ENCODE assay signal across 8 mouse cellular contexts in genomic region chr11:79686501-79687121, GRCm38 (mm10).
A peak's percentile ranks its signal among the peaks of the same experiment; 100 is the strongest.
DNase-seq lines count a peak whose midpoint lies in the region; ATAC-seq lines count a peak whose summit lies in the region.

No protein-coding gene starts in this region.

- no peaks in the 10 kb centered on the region for H3K9me3 ChIP-seq in intestine, embryonic 15.5 days
- H3K9me3 ChIP-seq in midbrain, embryonic 11.5 days (ENCODE audit: control insufficient read depth, low read length), result no peaks in the 10 kb centered on the region

- H3K9ac ChIP-seq in intestine, embryonic 15.5 days, result no peak overlapping the region
- no peak overlapping the region for H3K9ac ChIP-seq in midbrain, embryonic 11.5 days (ENCODE audit: low read length)

- WGBS in intestine, embryonic 15.5 days, result 62% methylated on average over 26 of the region's 26 CpGs
- 68% methylated on average over 26 of the region's 26 CpGs for WGBS in midbrain, embryonic 11.5 days

- peak; percentile 95 for ATAC-seq in common myeloid progenitor, adult 5-6 weeks (replicated peaks; ENCODE audit: low read depth, poor library complexity, severe bottlenecking)
- peak; percentile 66 for ATAC-seq in intestine, embryonic 15.5 days
- peak; percentile 61 for ATAC-seq in midbrain, embryonic 11.5 days (ENCODE audit: low FRiP score)

- H3K4me1 ChIP-seq in intestine, embryonic 15.5 days (replicated peaks), result no peaks in the 10 kb centered on the region
- no peaks in the 10 kb centered on the region for H3K4me1 ChIP-seq in midbrain, embryonic 11.5 days (ENCODE audit: control insufficient read depth, insufficient read depth, low read length)

- H3K36me3 ChIP-seq in intestine, embryonic 15.5 days, result no peaks in the 10 kb centered on the region
- H3K36me3 ChIP-seq in midbrain, embryonic 11.5 days (ENCODE audit: control insufficient read depth, insufficient read depth, low read length), result peaks cover 8% of the 10 kb centered on the region

- H3K4me3 ChIP-seq in intestine, embryonic 15.5 days (replicated peaks), result no peak overlapping the region
- no peak overlapping the region for H3K4me3 ChIP-seq in midbrain, embryonic 11.5 days (ENCODE audit: low read depth, low read length)

- H3K27ac ChIP-seq in intestine, embryonic 15.5 days, result no peak overlapping the region
- no peak overlapping the region for H3K27ac ChIP-seq in midbrain, embryonic 11.5 days (ENCODE audit: low read depth, low read length)

- H3K4me2 ChIP-seq in intestine, embryonic 15.5 days (replicated peaks), result no peak overlapping the region
- no peak overlapping the region for H3K4me2 ChIP-seq in midbrain, embryonic 11.5 days

- peak; percentile 94 for DNase-seq in adipocyte (ENCODE audit: low spot score)
- DNase-seq in gastrocnemius, postnatal 14 days, result peak; percentile 87
- DNase-seq in left cerebral cortex, postnatal 14 days (ENCODE audit: low spot score in 2 of 2), result peak; percentile 88 to 93
- DNase-seq in midbrain, embryonic 11.5 days (ENCODE audit: low spot score, missing footprints), result peak; percentile 100
- DNase-seq in right cerebral cortex, postnatal 4 days, result peak; percentile 94
- peak; percentile 82 for DNase-seq in yolk sac, embryonic 10.5 days (ENCODE audit: low spot score)

- H3K27me3 ChIP-seq in intestine, embryonic 15.5 days (replicated peaks), result no peaks in the 10 kb centered on the region
- H3K27me3 ChIP-seq in midbrain, embryonic 11.5 days (ENCODE audit: control insufficient read depth, insufficient read depth, low read length), result no peaks in the 10 kb centered on the region

- intact Hi-C loops in gastrocnemius, postnatal 14 days (cut with DNase I; ENCODE audit: low total_unique reads), result loop anchor here (2.0 kb wide), 1 partner anchor 62 kb away; no protein-coding TSS in a partner anchor
- intact Hi-C loops in left cerebral cortex, postnatal 14 days (cut with DNase I), result loop anchor here (2.0 to 5.0 kb wide), 2 partner anchors 59 to 102 kb away; no protein-coding TSS in a partner anchor
